Comparison of ENCODE assay signal across 24 mouse cellular contexts in the genomic region with DNA sequence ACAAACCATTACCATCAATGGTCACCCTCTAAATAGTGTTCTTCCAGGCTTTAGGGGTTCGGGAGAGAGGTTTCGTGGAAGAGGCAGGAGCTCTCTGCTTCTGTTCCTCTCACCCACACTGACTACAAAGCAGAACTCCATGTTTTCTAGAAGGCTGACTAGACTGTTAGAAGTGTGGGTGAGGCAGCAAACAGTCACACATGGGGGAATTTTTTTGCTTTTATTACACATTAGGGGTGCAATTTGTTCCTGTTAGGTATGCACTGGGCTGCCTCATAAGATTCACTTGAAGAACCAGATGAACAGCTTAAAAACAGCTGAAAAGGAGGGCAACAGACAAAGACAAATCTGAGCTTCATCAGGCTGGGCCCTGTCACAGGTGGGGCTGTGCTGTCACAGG.
"Had no signal": no experiment of that assay in that cellular context is flagged by ENCODE, and none has a peak within 500 bp of the region (broad histone marks: within the 10 kb centered on the region; RNA-seq: fewer than 3 reads in every experiment).

No protein-coding gene starts in this region.

- H3K9ac ChIP-seq: heart, embryonic 13.5 days; heart, embryonic 15.5 days; hindbrain, embryonic 13.5 days; hindbrain, embryonic 15.5 days; kidney, embryonic 15.5 days; limb, embryonic 13.5 days; limb, embryonic 15.5 days; liver, embryonic 12.5 days; liver, embryonic 14.5 days had no signal

- ATAC-seq: hindbrain, postnatal 0 days; liver, embryonic 12.5 days had no signal

- H3K36me3 ChIP-seq: heart, embryonic 13.5 days; heart, embryonic 15.5 days; hindbrain, embryonic 13.5 days; hindbrain, embryonic 15.5 days; kidney, embryonic 15.5 days; limb, embryonic 13.5 days; limb, embryonic 15.5 days; liver, embryonic 12.5 days had no signal

- H3K4me3 ChIP-seq: heart, adult 2 months; heart, embryonic 13.5 days; heart, embryonic 15.5 days; hindbrain, embryonic 13.5 days; hindbrain, embryonic 15.5 days; kidney, embryonic 15.5 days; limb, embryonic 13.5 days; limb, embryonic 15.5 days; liver, embryonic 12.5 days had no signal

- H3K27ac ChIP-seq: heart, adult 2 months; heart, embryonic 13.5 days; heart, embryonic 15.5 days; hindbrain, embryonic 13.5 days; hindbrain, embryonic 15.5 days; hindbrain, postnatal 0 days; kidney, embryonic 15.5 days; kidney, postnatal 0 days; limb, embryonic 13.5 days; limb, embryonic 15.5 days; liver, embryonic 12.5 days; liver, embryonic 14.5 days had no signal

- H3K9me3 ChIP-seq: heart, embryonic 13.5 days; heart, embryonic 15.5 days; hindbrain, embryonic 13.5 days; hindbrain, embryonic 15.5 days; kidney, embryonic 15.5 days; limb, embryonic 13.5 days; limb, embryonic 15.5 days; liver, embryonic 12.5 days had no signal

- DNase-seq: gastrocnemius, postnatal 14 days; gastrocnemius, postnatal 36 days; heart, adult 2 months; heart, postnatal 14 days; heart, postnatal 36 days; kidney, adult 11 months; kidney, adult 2 months; kidney, adult 9 months; kidney, postnatal 14 days; kidney, postnatal 36 days; layer of hippocampus, postnatal 36 days; left cerebral cortex, postnatal 4 days had no signal

- H3K27me3 ChIP-seq: heart, embryonic 13.5 days; heart, embryonic 15.5 days; hindbrain, embryonic 13.5 days; hindbrain, embryonic 15.5 days; kidney, embryonic 15.5 days; limb, embryonic 13.5 days; limb, embryonic 15.5 days; liver, embryonic 12.5 days had no signal

- H3K4me2 ChIP-seq: heart, embryonic 11.5 days; heart, embryonic 13.5 days; heart, embryonic 15.5 days; hindbrain, embryonic 13.5 days; hindbrain, embryonic 15.5 days; kidney, embryonic 15.5 days; limb, embryonic 13.5 days; limb, embryonic 15.5 days; liver, embryonic 12.5 days had no signal

- H3K4me1 ChIP-seq: heart, embryonic 13.5 days; heart, embryonic 15.5 days; hindbrain, embryonic 13.5 days; hindbrain, embryonic 15.5 days; kidney, embryonic 15.5 days; limb, embryonic 13.5 days; limb, embryonic 15.5 days; liver, embryonic 12.5 days had no signal
